Mouse (Mus musculus) hematopoietic stem cell, adult 5-6 weeks (primary cell): ENCODE data around the gene Gnaq. TPM values are rescaled to one million over a fixed set of nuclear protein-coding genes. Genes with fewer than 3 reads are reported as not detected.
"Not testable (repeated sequence)": the region's sequence is repeated elsewhere in the genome, so short reads cannot be mapped to it uniquely, and the experiment has no call there.

ENCODE experiments used
- ATAC-seq, 2 experiments: fragments of 125-278 bp in 1 of 2; replicated peaks in 1 of 2; 2 replicates each; pipeline ENCODE4 v1.8.0; 2016 to 2017; ENCODE audit warnings: inconsistent platforms in 2 of 2, mild to moderate bottlenecking in 2 of 2, moderate number of reproducible peaks in 2 of 2, low read depth in 1 of 2, moderate TSS enrichment in 1 of 2; ENCODE audit not compliant: low FRiP score in 2 of 2, poor library complexity in 2 of 2, severe bottlenecking in 2 of 2, insufficient read depth in 1 of 2, low TSS enrichment in 1 of 2
- total RNA-seq: library from RNA; stranded (forward); fragments of 172-1452, 232-1000 nt; gene quantifications from 2 replicates; pipeline ENCODE4 v1.2.3, GENCODE M21; 2017

Gnaq gene
- total RNA-seq, 1 experiment from 2014 or later, result 21.0 TPM

GRCm38 (mm10) chr19:16133721-16134570 lies 1.3 kb downstream of the Gnaq start:
- 0 out of 4 replicates have a peak, but pooled peaks of 1 of the 2 experiments have one; percentile 13 for ATAC-seq

GRCm38 (mm10) chr19:16138064-16138580 lies 5.5 kb downstream of the Gnaq start:
- ATAC-seq, result no peak

- ATAC-seq, result peak; percentile 81 to 86
Measured at GRCm38 (mm10) chr19:16140710-16141109, 8.1 kb downstream of the Gnaq start.

- peak; percentile 23 to 40 for ATAC-seq
Measured at GRCm38 (mm10) chr19:16141857-16142256, 9.2 kb downstream of the Gnaq start.

- no peak for ATAC-seq
Measured at GRCm38 (mm10) chr19:16142990-16143389, 10.4 kb downstream of the Gnaq start.

- ATAC-seq, result no peak
Measured at GRCm38 (mm10) chr19:16147446-16147845, 14.8 kb downstream of the Gnaq start.

- ATAC-seq, result peak; percentile 37 to 48; a peak in 1 of 4 replicates
Measured at GRCm38 (mm10) chr19:16149094-16149493, 16.5 kb downstream of the Gnaq start.

- no peak for ATAC-seq
Measured at GRCm38 (mm10) chr19:16150328-16150727, 17.7 kb downstream of the Gnaq start.

- no peak for ATAC-seq
Measured at GRCm38 (mm10) chr19:16153851-16154250, 21.2 kb downstream of the Gnaq start.

GRCm38 (mm10) chr19:16154480-16154879 lies 21.8 kb downstream of the Gnaq start:
- peak; percentile 60 to 69; a peak in 3 of 4 replicates for ATAC-seq

GRCm38 (mm10) chr19:16157120-16157519 lies 24.5 kb downstream of the Gnaq start:
- no peak for ATAC-seq

- ATAC-seq, result no peak
Measured at GRCm38 (mm10) chr19:16160759-16161158, 28.1 kb downstream of the Gnaq start.

- ATAC-seq, result no peak
Measured at GRCm38 (mm10) chr19:16161222-16161621, 28.6 kb downstream of the Gnaq start.

GRCm38 (mm10) chr19:16164396-16164795 lies 31.8 kb downstream of the Gnaq start:
- not testable (repeated sequence) for ATAC-seq

- no peak for ATAC-seq
Measured at GRCm38 (mm10) chr19:16167185-16167584, 34.6 kb downstream of the Gnaq start.

- 0 out of 4 replicates have a peak, but pooled peaks of 1 of the 2 experiments have one; percentile 27 for ATAC-seq
Measured at GRCm38 (mm10) chr19:16168192-16168591, 35.6 kb downstream of the Gnaq start.

- 0 out of 4 replicates have a peak, but pooled peaks of 1 of the 2 experiments have one; percentile 12 for ATAC-seq
Measured at GRCm38 (mm10) chr19:16168653-16169198, 36.1 kb downstream of the Gnaq start.

- ATAC-seq, result no peak
Measured at GRCm38 (mm10) chr19:16170724-16171123, 38.1 kb downstream of the Gnaq start.
